8 mouse cellular contexts compared by ENCODE assay signal in the genomic region with DNA sequence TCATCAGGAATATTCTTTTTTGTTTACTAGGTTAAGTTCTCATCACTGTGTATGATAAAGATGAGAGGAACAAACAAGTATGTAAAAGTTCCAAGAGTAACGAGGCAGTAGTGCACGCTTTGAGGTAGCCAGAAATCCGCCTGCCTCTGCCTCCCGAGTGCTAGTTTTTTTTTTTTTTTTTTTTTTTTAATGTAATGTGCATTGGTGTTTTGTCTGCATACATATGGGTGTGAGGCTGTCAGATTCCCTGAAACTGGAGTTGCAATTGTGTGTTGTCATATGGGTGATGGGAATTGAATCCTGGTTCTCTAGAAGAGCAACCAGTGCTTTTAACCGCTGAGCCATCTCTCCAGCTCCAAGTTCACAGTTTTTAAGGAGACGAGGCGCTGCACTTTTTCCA. TPM values are rescaled to one million over a fixed set of nuclear protein-coding genes. Genes with fewer than 3 reads are reported as not detected.
DNase-seq lines count a peak whose midpoint lies in the region; ATAC-seq and TF ChIP-seq lines count a peak whose summit lies in the region.

No protein-coding gene starts in this region.

- no peaks in the 10 kb centered on the region for H3K27me3 ChIP-seq in kidney, embryonic 14.5 days (ENCODE audit: control insufficient read depth, insufficient read depth, low read length)
- H3K27me3 ChIP-seq in hindbrain, embryonic 14.5 days (ENCODE audit: control insufficient read depth, insufficient read depth, low read length), result no peaks in the 10 kb centered on the region
- no peaks in the 10 kb centered on the region for H3K27me3 ChIP-seq in midbrain, embryonic 14.5 days (ENCODE audit: control insufficient read depth, insufficient read depth, low read length)

- no peak for ATAC-seq in kidney, embryonic 14.5 days (ENCODE audit: low FRiP score, low TSS enrichment)
- 0 out of 2 replicates have a peak, but pooled peaks have one; percentile 1 for ATAC-seq in hindbrain, embryonic 14.5 days (ENCODE audit: low FRiP score)
- no peak for ATAC-seq in midbrain, embryonic 14.5 days (ENCODE audit: low FRiP score, low TSS enrichment)
- ATAC-seq in megakaryocyte-erythroid progenitor cell, adult 5-6 weeks (replicated peaks; ENCODE audit: low FRiP score, low TSS enrichment, poor library complexity, severe bottlenecking), result no peak

- no peaks in the 10 kb centered on the region for H3K9me3 ChIP-seq in kidney, embryonic 14.5 days (ENCODE audit: control insufficient read depth, low read length)
- no peaks in the 10 kb centered on the region for H3K9me3 ChIP-seq in hindbrain, embryonic 14.5 days (ENCODE audit: control insufficient read depth, low read length)
- H3K9me3 ChIP-seq in midbrain, embryonic 14.5 days (ENCODE audit: control insufficient read depth, low read length), result no peaks in the 10 kb centered on the region

- H3K36me3 ChIP-seq in kidney, embryonic 14.5 days (ENCODE audit: control insufficient read depth, insufficient read depth, low read length), result no peaks in the 10 kb centered on the region; the same call in 1 of the 2 replicates
- H3K36me3 ChIP-seq in hindbrain, embryonic 14.5 days (replicated peaks; ENCODE audit: control insufficient read depth, insufficient read depth), result no peaks in the 10 kb centered on the region
- no peaks in the 10 kb centered on the region for H3K36me3 ChIP-seq in midbrain, embryonic 14.5 days (ENCODE audit: control insufficient read depth, insufficient read depth, low read length)

- TF ChIP-seq CTCF in bone marrow macrophage, adult 2 months (IDR thresholded peaks at IDR 0.05; ENCODE audit: low read depth, low read length), result no peak

- peak overlapping the region; percentile 93 for H3K9ac ChIP-seq in kidney, embryonic 14.5 days (ENCODE audit: low read depth, low read length)
- peak overlapping the region; percentile 92 for H3K9ac ChIP-seq in hindbrain, embryonic 14.5 days
- H3K9ac ChIP-seq in midbrain, embryonic 14.5 days (replicated peaks; ENCODE audit: low read length), result peak overlapping the region; percentile 90

- no peak for DNase-seq in kidney, adult 8-10 months
- DNase-seq in hindbrain, embryonic 14.5 days (ENCODE audit: low spot score), result peak; percentile 32
- no peak for DNase-seq in midbrain, embryonic 14.5 days
- no peak for DNase-seq in layer of hippocampus, postnatal 36 days
- no peak for DNase-seq in left cerebral cortex, postnatal 14 days (ENCODE audit: low spot score in 2 of 2)

- intact Hi-C loops in left cerebral cortex, postnatal 14 days (cut with DNase I), result no loop called here

- no peak for TF ChIP-seq POLR2A in bone marrow macrophage, adult 2 months (IDR thresholded peaks at IDR 0.05; ENCODE audit: borderline replicate concordance, low read depth, low read length)

- peak overlapping the region; percentile 86 for H3K4me3 ChIP-seq in kidney, embryonic 14.5 days (ENCODE audit: low read length)
- peak overlapping the region; percentile 80 for H3K4me3 ChIP-seq in bone marrow macrophage, adult 2 months (ENCODE audit: insufficient read depth, low read length)
- peak overlapping the region; percentile 87 for H3K4me3 ChIP-seq in hindbrain, embryonic 14.5 days (replicated peaks; ENCODE audit: low read length)
- peak overlapping the region; percentile 82 for H3K4me3 ChIP-seq in midbrain, embryonic 14.5 days (replicated peaks; ENCODE audit: low read depth, low read length)

- H3K4me1 ChIP-seq in kidney, embryonic 14.5 days (ENCODE audit: control insufficient read depth, insufficient read depth, low read length), result 0 out of 2 replicates have a peak, but pooled peaks cover 4% of the 10 kb centered on the region
- no peaks in the 10 kb centered on the region for H3K4me1 ChIP-seq in bone marrow macrophage, adult 2 months (ENCODE audit: control insufficient read depth, insufficient read depth, low read length)
- H3K4me1 ChIP-seq in hindbrain, embryonic 14.5 days (replicated peaks; ENCODE audit: control insufficient read depth, insufficient read depth, low read length), result peaks cover 6% of the 10 kb centered on the region; the same call in 1 of the 2 replicates
- peaks cover 12% of the 10 kb centered on the region; the same call in 1 of the 2 replicates for H3K4me1 ChIP-seq in midbrain, embryonic 14.5 days (ENCODE audit: control insufficient read depth, insufficient read depth, low read length)

- 60% methylated on average over 7 of the region's 7 CpGs for WGBS in kidney, embryonic 14.5 days
- 67% methylated on average over 7 of the region's 7 CpGs for WGBS in hindbrain, embryonic 14.5 days
- 63% methylated on average over 7 of the region's 7 CpGs for WGBS in midbrain, embryonic 14.5 days

- H3K27ac ChIP-seq in kidney, embryonic 14.5 days (ENCODE audit: low read depth, low read length), result 0 out of 2 replicates have a peak overlapping the region, but pooled peaks have one; percentile 37
- H3K27ac ChIP-seq in bone marrow macrophage, adult 2 months (ENCODE audit: insufficient read depth, low read depth, low read length), result no peak overlapping the region
- peak overlapping the region; percentile 86 for H3K27ac ChIP-seq in hindbrain, embryonic 14.5 days
- peak overlapping the region; percentile 82 for H3K27ac ChIP-seq in midbrain, embryonic 14.5 days (replicated peaks; ENCODE audit: low read depth, low read length)

- H3K4me2 ChIP-seq in kidney, embryonic 14.5 days (replicated peaks; ENCODE audit: low read depth, low read length), result peak overlapping the region; percentile 91
- peak overlapping the region; percentile 72 for H3K4me2 ChIP-seq in hindbrain, embryonic 14.5 days (replicated peaks)
- peak overlapping the region; percentile 80 for H3K4me2 ChIP-seq in midbrain, embryonic 14.5 days (ENCODE audit: low read length)

RNA-seq across cellular contexts. Expression of gene Ttc28, which starts 0.6 kb away (rescaled TPM):
- polyA plus RNA-seq in kidney, embryonic 14.5 days (2014; fragmentation: Nextera tagmentation; extraction: Ambion mirVana), result 19.3 and 24.7 TPM in 2 replicates
- 1.2 and 1.7 TPM in 2 replicates for polyA plus RNA-seq in bone marrow macrophage, adult 2 months (2012; ENCODE audit: insufficient read depth, insufficient read length, missing spikeins)
- 27.3 and 30.0 TPM in 2 replicates for polyA plus RNA-seq in hindbrain, embryonic 14.5 days (2014; fragmentation: Nextera tagmentation; extraction: Ambion mirVana)
- 29.9 and 30.9 TPM in 2 replicates for polyA plus RNA-seq in midbrain, embryonic 14.5 days (2014; fragmentation: Nextera tagmentation; extraction: Ambion mirVana)
- total RNA-seq in layer of hippocampus, postnatal 36 days (2021), result 10 to 100 TPM; 12.7 to 13.0 TPM
- 10 to 100 TPM; 15.0 to 16.9 TPM for total RNA-seq in left cerebral cortex, postnatal 14 days (2021)
- 3.2 and 5.4 TPM in 2 replicates for total RNA-seq in megakaryocyte-erythroid progenitor cell, adult 5-6 weeks (2014; fragmentation: Nextera tagmentation)
- 0.70 and 0.91 TPM in 2 replicates for total RNA-seq in megakaryocyte-erythroid progenitor cell, adult 5-6 weeks (2017)

RNA-seq across cellular contexts. Expression of gene Chek2, which starts 39.3 kb away (rescaled TPM):
- 36.2 and 37.5 TPM in 2 replicates for polyA plus RNA-seq in kidney, embryonic 14.5 days (2014; fragmentation: Nextera tagmentation; extraction: Ambion mirVana)
- 32.6 and 33.5 TPM in 2 replicates for polyA plus RNA-seq in bone marrow macrophage, adult 2 months (2012; ENCODE audit: insufficient read depth, insufficient read length, missing spikeins)
- polyA plus RNA-seq in hindbrain, embryonic 14.5 days (2014; fragmentation: Nextera tagmentation; extraction: Ambion mirVana), result 5.4 and 5.9 TPM in 2 replicates
- polyA plus RNA-seq in midbrain, embryonic 14.5 days (2014; fragmentation: Nextera tagmentation; extraction: Ambion mirVana), result 2.5 and 5.9 TPM in 2 replicates
- total RNA-seq in layer of hippocampus, postnatal 36 days (2021), result 1 to 10 TPM; 1.8 to 2.5 TPM
- total RNA-seq in left cerebral cortex, postnatal 14 days (2021), result 1 to 10 TPM; 1.4 to 1.6 TPM
- total RNA-seq in megakaryocyte-erythroid progenitor cell, adult 5-6 weeks (2014; fragmentation: Nextera tagmentation), result 47.4 and 59.5 TPM in 2 replicates
- 31.1 and 56.9 TPM in 2 replicates for total RNA-seq in megakaryocyte-erythroid progenitor cell, adult 5-6 weeks (2017)

RNA-seq across cellular contexts. Expression of gene Hscb, which starts 39.5 kb away (rescaled TPM):
- polyA plus RNA-seq in kidney, embryonic 14.5 days (2014; fragmentation: Nextera tagmentation; extraction: Ambion mirVana), result 31.0 and 31.3 TPM in 2 replicates
- 58.7 and 84.4 TPM in 2 replicates for polyA plus RNA-seq in bone marrow macrophage, adult 2 months (2012; ENCODE audit: insufficient read depth, insufficient read length, missing spikeins)
- polyA plus RNA-seq in hindbrain, embryonic 14.5 days (2014; fragmentation: Nextera tagmentation; extraction: Ambion mirVana), result 7.8 and 10.3 TPM in 2 replicates
- polyA plus RNA-seq in midbrain, embryonic 14.5 days (2014; fragmentation: Nextera tagmentation; extraction: Ambion mirVana), result 8.1 and 8.9 TPM in 2 replicates
- total RNA-seq in layer of hippocampus, postnatal 36 days (2021), result 10 to 100 TPM; 11.7 to 16.2 TPM
- 10 to 100 TPM in 1 of 2 experiments, 1 to 10 TPM in 1; 9.2 to 12.2 TPM for total RNA-seq in left cerebral cortex, postnatal 14 days (2021)
- total RNA-seq in megakaryocyte-erythroid progenitor cell, adult 5-6 weeks (2014; fragmentation: Nextera tagmentation), result 44.1 and 53.7 TPM in 2 replicates
- 44.9 and 106 TPM in 2 replicates for total RNA-seq in megakaryocyte-erythroid progenitor cell, adult 5-6 weeks (2017)
